Mouse (Mus musculus) midbrain, embryonic 12.5 days (tissue): ENCODE results near the gene Metap1. TPM values are rescaled to one million over a fixed set of nuclear protein-coding genes. Genes with fewer than 3 reads are reported as not detected.
A peak's percentile ranks its signal among the peaks of the same experiment; 100 is the strongest.

ENCODE experiments used
- ATAC-seq: fragments of 200-750 bp; cut with Nextera tagmentation; 2 replicates; pipeline ENCODE4 v1.8.0; 2017; ENCODE audit warnings: low read depth, moderate TSS enrichment, moderate library complexity; ENCODE audit not compliant: low FRiP score
- H3K27ac ChIP-seq: fragments of 300-500 bp; sonication (generic); replicated peaks from 2 replicates; pipeline ENCODE4 v1.5.1; 2016; ENCODE audit warnings: mild to moderate bottlenecking
- H3K27me3 ChIP-seq: fragments of 300-500 bp; sonication (generic); 2 replicates; pipeline ENCODE4 v1.6.1; 2016; ENCODE audit warnings: mild to moderate bottlenecking
- H3K36me3 ChIP-seq: fragments of 300-500 bp; sonication (generic); 2 replicates; pipeline ENCODE4 v1.6.1; 2016
- H3K4me1 ChIP-seq: fragments of 300-500 bp; sonication (generic); 2 replicates; pipeline ENCODE4 v1.6.1; 2016
- H3K4me2 ChIP-seq: fragments of 300-500 bp; sonication (generic); replicated peaks from 2 replicates; pipeline ENCODE4 v1.6.1; 2016; ENCODE audit warnings: mild to moderate bottlenecking, moderate library complexity
- H3K4me3 ChIP-seq: fragments of 300-500 bp; sonication (generic); 2 replicates; pipeline ENCODE4 v1.5.1; 2016; ENCODE audit warnings: mild to moderate bottlenecking
- H3K9ac ChIP-seq: fragments of 300-500 bp; sonication (generic); replicated peaks from 2 replicates; pipeline ENCODE4 v1.6.1; 2016; ENCODE audit warnings: mild to moderate bottlenecking, moderate library complexity
- H3K9me3 ChIP-seq: fragments of 300-500 bp; sonication (generic); 2 replicates; pipeline ENCODE4 v1.6.1; 2016; ENCODE audit warnings: mild to moderate bottlenecking
- WGBS: fragments of 180-500 bp; shearing (Covaris S2); methylation state at CpG from one replicate; pipeline ENCODE4 v1.1.7; 2016; 5-methylcytosine and 5-hydroxymethylcytosine counted together
- polyA plus RNA-seq: library from polyadenylated mRNA; unstranded; fragments of >200 nt; fragmentation: Nextera tagmentation; extraction: Ambion mirVana; gene quantifications from 2 replicates; pipeline ENCODE4 v1.2.1, GENCODE M21; 2016

The Metap1 gene
- polyA plus RNA-seq, 1 experiment from 2014 or later = 42.8 TPM

DNA sequence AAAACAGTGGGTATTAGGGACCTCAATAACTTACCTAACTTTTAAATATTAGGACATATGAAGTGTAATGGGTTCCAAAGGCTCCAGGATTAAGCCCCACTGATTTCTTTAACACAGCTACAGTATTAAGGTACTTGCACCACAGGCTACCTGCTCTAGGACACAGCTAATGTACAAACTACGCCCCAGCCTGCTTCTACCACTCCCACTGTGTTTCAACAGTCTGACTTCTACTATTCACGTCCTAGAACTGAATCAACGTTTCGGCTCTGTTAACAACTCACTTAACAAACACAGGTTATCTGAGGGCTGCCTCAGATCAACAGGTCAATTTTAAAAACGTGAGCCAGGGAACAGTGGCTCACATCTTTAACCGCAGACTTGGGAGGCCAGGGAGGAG is 25.5 kb downstream of the Metap1 start:
- Histone ChIP-seq H3K4me3 (no peak overlapping the region), H3K27ac (no peak overlapping the region), H3K36me3 (peaks cover 82% of the 10 kb centered on the region), H3K9me3 (no peaks in the 10 kb centered on the region), H3K4me1 (no peaks in the 10 kb centered on the region), H3K9ac (no peak overlapping the region), H3K27me3 (no peaks in the 10 kb centered on the region), H3K4me2 (no peak overlapping the region)
- WGBS = 91% methylated on average over 6 of the region's 6 CpGs
- ATAC-seq = no peak

- 88% methylated on average over 2 of the region's 2 CpGs for WGBS
- H3K4me2 ChIP-seq = no peak overlapping the region
- no peak for ATAC-seq
Observed at GRCm38 (mm10) chr3:138463137-138463536, 26.2 kb downstream of the Metap1 start.

GRCm38 (mm10) chr3:138461832-138462231 is 27.5 kb downstream of the Metap1 start:
- no peak overlapping the region for H3K4me2 ChIP-seq
- no peaks in the 10 kb centered on the region for H3K9me3 ChIP-seq
- no peak overlapping the region for H3K4me3 ChIP-seq
- H3K4me1 ChIP-seq = no peaks in the 10 kb centered on the region
- peak; percentile 1 for ATAC-seq
- 90% methylated on average over 3 of the region's 3 CpGs for WGBS
- no peak overlapping the region for H3K27ac ChIP-seq
- H3K27me3 ChIP-seq = no peaks in the 10 kb centered on the region
- no peak overlapping the region for H3K9ac ChIP-seq
- H3K36me3 ChIP-seq = peaks cover 84% of the 10 kb centered on the region

More at GRCm38 (mm10) chr3:138463137-138463536, 26.2 kb downstream of the Metap1 start:
- Histone ChIP-seq H3K27ac (no peak overlapping the region), H3K4me1 (no peaks in the 10 kb centered on the region), H3K9me3 (no peaks in the 10 kb centered on the region), H3K9ac (no peak overlapping the region), H3K27me3 (no peaks in the 10 kb centered on the region), H3K4me3 (no peak overlapping the region), H3K36me3 (peaks cover 82% of the 10 kb centered on the region)

DNA sequence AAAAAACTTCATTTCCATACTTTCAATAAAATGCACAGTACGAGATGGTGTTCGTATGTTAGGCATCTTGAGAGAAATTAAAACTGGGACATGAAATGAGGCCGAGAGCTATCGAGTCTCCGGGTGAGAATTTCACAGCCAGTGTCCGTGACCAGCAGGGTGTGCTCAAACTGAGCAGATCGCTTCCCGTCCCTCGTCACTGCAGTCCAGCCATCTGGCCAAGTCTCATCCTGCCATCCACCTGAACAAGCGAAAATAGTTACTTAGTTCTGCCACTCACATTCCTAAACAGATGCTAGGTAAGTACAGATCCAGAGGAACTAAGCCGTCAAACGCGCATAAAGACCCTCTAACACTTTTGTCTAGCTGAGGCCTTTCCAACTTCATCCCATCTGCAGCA is 29.1 kb downstream of the Metap1 start:
- Histone ChIP-seq H3K27ac (no peak overlapping the region), H3K4me3 (no peak overlapping the region), H3K27me3 (no peaks in the 10 kb centered on the region), H3K36me3 (peaks cover 83% of the 10 kb centered on the region), H3K4me2 (no peak overlapping the region), H3K4me1 (no peaks in the 10 kb centered on the region), H3K9me3 (no peaks in the 10 kb centered on the region), H3K9ac (no peak overlapping the region)
- ATAC-seq = no peak
- 82% methylated on average over 13 of the region's 13 CpGs for WGBS

GRCm38 (mm10) chr3:138458441-138458840 is 30.9 kb downstream of the Metap1 start:
- no peaks in the 10 kb centered on the region for H3K4me1 ChIP-seq
- peaks cover 84% of the 10 kb centered on the region for H3K36me3 ChIP-seq
- H3K4me2 ChIP-seq = no peak overlapping the region
- H3K9me3 ChIP-seq = no peaks in the 10 kb centered on the region
- no peak for ATAC-seq
- no peaks in the 10 kb centered on the region for H3K27me3 ChIP-seq
- no peak overlapping the region for H3K27ac ChIP-seq
- 96% methylated on average over 3 of the region's 3 CpGs for WGBS
- H3K9ac ChIP-seq = no peak overlapping the region
- no peak overlapping the region for H3K4me3 ChIP-seq

DNA sequence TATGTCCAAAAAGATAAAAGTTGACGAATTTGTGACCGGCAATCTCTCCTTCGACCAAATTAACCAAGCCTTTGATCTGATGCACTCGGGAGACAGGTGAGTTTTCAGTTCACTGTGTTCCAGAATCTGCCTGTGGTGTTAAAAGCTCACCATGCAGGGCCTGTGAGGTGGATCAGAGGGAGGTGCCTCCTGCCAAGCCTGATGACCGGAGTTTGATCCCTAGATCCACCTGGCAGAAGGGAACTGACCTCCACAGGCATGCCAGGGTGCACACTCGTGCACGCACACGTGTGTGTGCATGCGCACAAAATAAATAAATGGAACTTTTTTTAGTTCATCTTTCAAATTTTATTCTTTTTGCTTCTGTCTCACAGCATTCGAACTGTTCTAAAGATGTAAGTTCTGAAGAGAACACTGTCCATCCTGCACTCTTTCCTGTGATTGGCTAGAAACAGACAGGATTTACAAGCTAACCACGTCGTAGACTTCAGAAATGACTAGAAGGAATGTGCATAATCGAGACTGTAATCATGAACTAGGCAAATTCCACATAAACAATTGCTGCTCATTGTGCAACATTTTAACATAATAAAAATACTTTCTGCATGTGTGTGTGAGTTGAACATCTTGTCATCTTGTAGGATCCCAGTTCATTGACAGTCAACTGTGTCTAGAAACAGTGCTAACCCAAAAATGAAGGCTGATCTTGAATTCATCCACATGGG is 34.4 kb downstream of the Metap1 start:
- H3K9ac ChIP-seq = no peak overlapping the region
- no peaks in the 10 kb centered on the region for H3K27me3 ChIP-seq
- ATAC-seq = no peak
- H3K4me3 ChIP-seq = no peak overlapping the region
- H3K4me2 ChIP-seq = no peak overlapping the region
- no peaks in the 10 kb centered on the region for H3K4me1 ChIP-seq
- 91% methylated on average over 13 of the region's 13 CpGs for WGBS
- no peak overlapping the region for H3K27ac ChIP-seq
- no peaks in the 10 kb centered on the region for H3K9me3 ChIP-seq
- H3K36me3 ChIP-seq = peaks cover 94% of the 10 kb centered on the region

GRCm38 (mm10) chr3:138454234-138454633 is 35.1 kb downstream of the Metap1 start:
- no peak overlapping the region for H3K27ac ChIP-seq
- WGBS = 91% methylated on average over 1 of the region's 1 CpGs
- H3K9me3 ChIP-seq = no peaks in the 10 kb centered on the region
- H3K36me3 ChIP-seq = peaks cover 94% of the 10 kb centered on the region
- ATAC-seq = no peak
- H3K9ac ChIP-seq = no peak overlapping the region
- no peaks in the 10 kb centered on the region for H3K27me3 ChIP-seq
- no peak overlapping the region for H3K4me3 ChIP-seq
- no peaks in the 10 kb centered on the region for H3K4me1 ChIP-seq
- H3K4me2 ChIP-seq = no peak overlapping the region

GRCm38 (mm10) chr3:138452169-138452568 is 37.1 kb downstream of the Metap1 start:
- no peak for ATAC-seq
- no peaks in the 10 kb centered on the region for H3K9me3 ChIP-seq

GRCm38 (mm10) chr3:138448077-138448860 is 41.0 kb downstream of the Metap1 start:
- Histone ChIP-seq H3K27ac (no peak overlapping the region), H3K9me3 (no peaks in the 10 kb centered on the region), H3K9ac (no peak overlapping the region), H3K4me3 (no peak overlapping the region), H3K36me3 (peaks cover 76% of the 10 kb centered on the region), H3K4me2 (no peak overlapping the region), H3K4me1 (peaks cover 13% of the 10 kb centered on the region), H3K27me3 (no peaks in the 10 kb centered on the region)
- WGBS = 87% methylated on average over 12 of the region's 12 CpGs
- ATAC-seq = no peak

More at GRCm38 (mm10) chr3:138452169-138452568, 37.1 kb downstream of the Metap1 start:
- no peak overlapping the region for H3K4me3 ChIP-seq
- no peaks in the 10 kb centered on the region for H3K4me1 ChIP-seq
- H3K36me3 ChIP-seq = peaks cover 91% of the 10 kb centered on the region
- H3K27me3 ChIP-seq = no peaks in the 10 kb centered on the region
- H3K9ac ChIP-seq = no peak overlapping the region
- H3K4me2 ChIP-seq = no peak overlapping the region
- WGBS = 91% methylated on average over 10 of the region's 10 CpGs
- no peak overlapping the region for H3K27ac ChIP-seq

DNA sequence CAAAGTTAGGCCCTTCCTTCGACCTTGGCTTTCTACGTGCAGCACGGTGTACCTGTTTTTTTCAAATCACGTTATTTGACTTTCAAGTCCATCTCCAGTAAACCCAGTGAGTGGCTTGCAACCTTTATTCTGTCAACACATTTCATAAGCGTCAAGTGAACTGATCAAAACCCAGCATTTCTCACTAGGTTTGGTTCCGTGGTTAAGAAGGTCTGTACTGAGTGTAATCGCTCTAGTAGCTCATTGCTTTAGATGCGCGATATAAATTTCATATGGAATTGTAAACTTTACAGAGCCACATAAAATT is 45.9 kb downstream of the Metap1 start:
- H3K27me3 ChIP-seq = no peaks in the 10 kb centered on the region; the same call in 1 of the 2 replicates
- WGBS = 2% methylated on average over 9 of the region's 9 CpGs
- H3K27ac ChIP-seq = peak overlapping the region; percentile 66
- no peak for ATAC-seq
- H3K9ac ChIP-seq = peak overlapping the region; percentile 71
- peak overlapping the region; percentile 73 for H3K4me3 ChIP-seq
- H3K9me3 ChIP-seq = no peaks in the 10 kb centered on the region
- peaks cover 32% of the 10 kb centered on the region for H3K36me3 ChIP-seq
- peak overlapping the region; percentile 81 for H3K4me2 ChIP-seq
- H3K4me1 ChIP-seq = peaks cover 18% of the 10 kb centered on the region

GRCm38 (mm10) chr3:138442612-138443464 is 46.5 kb downstream of the Metap1 start, which contains the start of gene Adh5:
TSS of gene Adh5 (plus strand) at chr3:138443093.
- Histone ChIP-seq H3K36me3 (peaks cover 27% of the 10 kb centered on the region), H3K4me2 (peak within 1 kb of the TSS; percentile 81), H3K4me1 (peaks cover 18% of the 10 kb centered on the region), H3K27ac (peak within 1 kb of the TSS; percentile 66), H3K4me3 (peak within 1 kb of the TSS; percentile 73), H3K9ac (peak within 1 kb of the TSS; percentile 71), H3K9me3 (no peaks in the 10 kb centered on the region), H3K27me3 (no peaks in the 10 kb centered on the region; the same call in 1 of the 2 replicates)
- WGBS = under 1% methylated on average over 86 of the region's 86 CpGs
- ATAC-seq = peak; percentile 99
